Mouse (Mus musculus): ENCODE measurements around the gene Ugt1a8.

Gene Ugt1a8

GRCm38 (mm10) chr1:88258881-88259642, 171.4 kb downstream of the Ugt1a8 start:
- peak; percentile 76 to 85 for DNase-seq (ENCODE audit: low spot score in 2 of 2)

DNA sequence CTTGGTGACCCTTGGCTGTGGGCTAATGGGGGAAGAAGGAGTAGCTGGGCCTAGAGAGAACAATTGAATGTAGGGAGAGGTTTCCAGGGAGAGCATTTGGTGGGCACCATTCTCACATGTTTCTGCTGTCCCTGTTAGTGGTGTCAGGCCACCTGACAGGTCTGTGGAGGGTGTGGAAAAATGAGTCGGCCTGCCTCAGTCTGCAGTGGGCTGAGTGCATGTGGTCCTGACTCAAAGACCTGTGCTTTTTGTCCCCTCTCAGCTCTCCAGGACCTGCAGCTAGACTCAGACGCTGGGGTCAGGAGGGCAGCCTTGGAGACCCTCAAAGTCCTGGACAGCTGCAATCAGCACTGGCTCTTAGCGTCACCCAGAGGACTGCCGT, 172.0 kb downstream of the Ugt1a8 start:
- peak in 1 of 2 experiments; percentile 82 for DNase-seq (ENCODE audit: low spot score in 2 of 2)

GRCm38 (mm10) chr1:88260114-88260513, 172.5 kb downstream of the Ugt1a8 start:
- DNase-seq (ENCODE audit: low spot score in 2 of 2): peak in 1 of 2 experiments; percentile 89

GRCm38 (mm10) chr1:88260604-88261377, 173.2 kb downstream of the Ugt1a8 start:
- DNase-seq (ENCODE audit: low spot score in 2 of 2): no peak

GRCm38 (mm10) chr1:88261706-88262105, 174.1 kb downstream of the Ugt1a8 start:
- no peak for DNase-seq (ENCODE audit: low spot score in 2 of 2)

GRCm38 (mm10) chr1:88262255-88262654, 174.6 kb downstream of the Ugt1a8 start:
- peak; percentile 89 to 98 for DNase-seq (ENCODE audit: low spot score in 2 of 2)

DNA sequence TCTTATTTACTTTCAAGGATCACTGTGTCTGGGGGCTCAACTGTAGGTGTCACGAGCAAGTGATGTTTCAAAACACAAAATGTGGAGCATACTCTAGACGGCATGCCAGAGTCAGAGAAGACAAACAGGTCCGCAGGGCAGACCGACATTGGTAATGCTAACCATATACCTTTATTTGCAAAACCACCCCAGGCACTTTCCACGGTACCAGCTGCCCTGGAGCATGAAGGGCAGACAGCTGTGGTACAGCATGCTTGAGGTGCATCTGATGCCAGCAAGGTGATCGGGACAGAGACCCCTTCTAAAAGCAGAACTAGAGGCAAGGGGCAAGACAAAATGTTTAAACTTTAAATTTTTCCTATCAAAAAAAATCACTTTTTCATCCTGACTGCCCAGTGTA, 175.3 kb downstream of the Ugt1a8 start:
- DNase-seq (ENCODE audit: low spot score in 2 of 2): peak in 1 of 2 experiments; percentile 80

- DNase-seq (ENCODE audit: low spot score in 2 of 2): no peak
These were observed 176.2 kb downstream of the Ugt1a8 start for GRCm38 (mm10) chr1:88263778-88264177.

DNA sequence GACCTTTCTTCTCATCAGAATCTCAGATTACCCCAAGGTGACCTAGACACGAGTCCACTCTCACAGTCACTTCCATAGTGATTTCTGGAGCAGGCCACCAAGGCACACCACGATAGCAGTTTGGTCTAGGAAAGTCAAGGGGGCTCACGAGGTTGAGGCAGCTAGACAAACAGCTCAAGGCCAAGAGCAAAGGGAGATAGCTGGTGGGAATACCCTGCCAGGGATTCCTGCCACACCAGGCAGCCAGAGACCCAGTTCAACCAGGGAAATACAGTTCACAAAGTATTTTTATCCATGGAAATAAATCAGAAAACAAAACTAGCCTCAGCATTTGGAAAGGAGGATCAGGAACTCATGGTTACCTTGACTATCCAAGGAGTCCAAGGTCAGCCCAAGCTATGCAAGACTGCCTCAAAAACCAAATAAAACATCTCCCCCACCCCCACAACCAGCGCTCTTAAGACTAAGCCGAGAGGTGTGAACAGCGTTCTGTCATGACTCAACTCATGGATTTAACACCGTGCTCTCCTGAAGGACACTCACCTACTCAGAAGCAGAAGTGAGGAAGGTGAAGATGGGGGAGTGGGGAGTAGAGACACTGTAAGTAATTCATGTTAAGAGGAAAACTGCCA, 176.7 kb downstream of the Ugt1a8 start:
- no peak for DNase-seq (ENCODE audit: low spot score in 2 of 2)

- peak in 1 of 2 experiments; percentile 83 for DNase-seq (ENCODE audit: low spot score in 2 of 2)
These were observed 177.2 kb downstream of the Ugt1a8 start for GRCm38 (mm10) chr1:88264869-88265240.

GRCm38 (mm10) chr1:88266123-88266522, 178.5 kb downstream of the Ugt1a8 start:
- peak; percentile 37 to 67 for DNase-seq (ENCODE audit: low spot score in 2 of 2)

GRCm38 (mm10) chr1:88267489-88267888, 179.9 kb downstream of the Ugt1a8 start:
- DNase-seq (ENCODE audit: low spot score in 2 of 2): no peak

DNA sequence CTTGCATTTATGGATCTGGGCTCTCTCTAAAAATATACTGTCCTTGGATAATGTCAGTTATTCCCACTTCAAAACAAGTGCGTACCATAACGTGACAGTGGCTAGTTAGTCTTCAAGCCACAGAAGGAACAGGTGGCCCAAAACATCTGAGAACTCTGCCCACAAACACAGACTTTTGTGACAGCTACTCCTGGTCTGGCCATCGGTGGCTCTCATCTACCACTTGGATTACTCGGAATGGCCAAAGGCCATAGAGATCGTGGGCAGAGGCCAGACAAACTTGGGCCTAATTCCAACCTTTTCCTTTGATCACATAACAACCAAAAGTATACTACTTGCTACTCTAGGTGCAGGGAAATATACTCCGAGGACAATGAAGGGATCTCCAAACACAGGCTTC, 180.5 kb downstream of the Ugt1a8 start:
- DNase-seq (ENCODE audit: low spot score in 2 of 2): peak in 1 of 2 experiments; percentile 43
